Mouse (Mus musculus): ENCODE results near the gene Stx8.

Gene Stx8

DNA sequence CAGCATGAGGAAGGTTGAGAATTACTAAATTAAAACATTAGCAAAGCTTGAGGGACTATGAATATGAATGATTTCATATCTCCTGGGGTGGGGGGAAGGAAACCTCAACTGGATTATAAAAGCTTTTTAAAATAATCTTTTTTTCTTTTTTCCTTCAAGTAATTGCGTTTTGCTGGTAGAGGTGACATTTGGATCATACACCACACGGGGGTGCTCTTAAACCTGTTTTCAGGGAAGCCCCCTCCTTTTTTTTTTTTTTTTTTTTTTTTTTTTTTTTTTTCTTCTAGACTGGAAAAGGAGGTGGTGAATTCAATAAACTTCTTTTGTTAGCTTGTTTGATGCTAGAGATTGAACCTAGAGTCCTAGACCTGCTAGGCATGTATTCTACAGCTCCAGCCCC, 9.3 kb downstream of the Stx8 start:
- peak; percentile 79 for DNase-seq (ENCODE audit: low spot score)

DNA sequence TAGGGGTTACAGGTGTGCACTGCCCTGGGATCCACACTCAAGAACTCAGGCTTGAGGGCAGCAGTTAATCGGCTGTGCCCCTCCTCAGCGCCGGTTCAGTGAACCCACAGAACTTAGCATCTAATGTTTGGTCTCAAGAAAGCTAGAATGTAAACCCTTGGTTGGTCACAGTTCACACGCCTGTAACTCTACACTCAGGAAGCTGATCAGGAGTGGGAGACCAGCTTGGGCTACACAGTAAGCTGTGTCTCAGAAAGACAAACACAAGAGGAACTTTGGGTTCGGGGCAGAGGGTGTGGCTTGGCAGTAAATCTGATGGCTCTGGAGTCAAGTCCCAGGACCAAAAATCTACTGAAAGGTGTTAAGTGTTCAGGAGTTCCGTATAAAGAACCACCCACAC, 17.6 kb downstream of the Stx8 start:
- no peak for DNase-seq (ENCODE audit: low spot score)

DNA sequence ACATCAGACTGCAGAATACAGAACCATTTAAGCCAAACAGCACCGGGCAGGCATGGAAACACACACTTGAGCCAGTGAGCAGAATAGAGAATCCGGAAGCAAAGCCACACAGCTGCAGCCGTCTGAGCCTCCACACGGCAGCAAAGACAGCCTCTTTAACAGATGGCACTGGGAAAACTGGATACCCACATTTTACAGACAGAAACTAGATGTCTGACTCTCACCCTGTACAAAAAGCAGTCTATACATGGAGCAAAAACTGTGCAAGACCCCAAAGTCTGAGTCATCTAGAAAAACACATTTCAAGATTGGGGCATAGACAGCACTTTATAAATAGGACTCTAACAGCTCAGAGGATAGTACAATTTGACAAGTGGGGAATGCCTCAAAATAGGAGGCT, 25.2 kb downstream of the Stx8 start:
- DNase-seq (ENCODE audit: low spot score) = no peak

- DNase-seq (ENCODE audit: low spot score) = no peak
Observed at GRCm38 (mm10) chr11:67995965-67996364, 30.0 kb downstream of the Stx8 start.

- no peak for DNase-seq (ENCODE audit: low spot score)
Observed at GRCm38 (mm10) chr11:67998905-67999304, 32.9 kb downstream of the Stx8 start.

DNA sequence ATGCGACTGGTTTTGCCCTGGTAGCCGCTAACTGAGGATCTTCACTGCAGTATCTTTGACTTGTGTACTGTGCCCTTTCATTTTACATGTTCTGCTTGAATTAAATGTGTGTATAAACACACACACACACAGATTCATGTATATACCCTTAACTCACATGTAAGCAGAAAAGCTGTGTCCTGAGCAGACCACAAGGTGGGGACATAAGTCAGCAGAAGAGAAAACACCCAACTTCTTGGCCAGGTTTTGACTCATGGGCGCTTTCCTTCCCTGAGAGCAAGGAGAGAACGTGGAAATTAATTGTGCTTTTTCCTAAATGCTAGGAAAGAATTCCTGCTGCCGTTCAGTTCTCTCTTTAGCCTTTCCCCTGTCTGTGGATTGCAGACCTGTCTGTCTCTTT, 33.6 kb downstream of the Stx8 start:
- peak; percentile 54 for DNase-seq (ENCODE audit: low spot score)

DNA sequence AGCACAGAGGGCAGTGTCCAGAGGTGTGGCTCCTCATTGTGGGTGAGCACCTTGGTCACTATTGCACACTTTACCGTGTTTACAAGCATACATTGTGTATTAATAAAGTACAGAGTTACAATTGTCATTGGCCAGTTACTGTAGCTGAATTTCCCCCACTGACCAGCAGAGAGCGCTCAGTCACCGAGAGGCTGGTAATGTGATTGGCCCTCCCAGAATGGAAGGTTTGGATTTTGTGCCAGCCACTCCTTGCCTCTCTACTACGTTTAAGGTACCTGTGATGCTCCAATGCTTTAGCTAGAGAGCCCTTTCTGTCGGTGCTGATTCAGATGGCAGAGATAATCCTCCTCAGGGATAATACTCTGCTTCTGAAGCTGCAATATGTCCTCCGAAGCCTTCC, 38.2 kb downstream of the Stx8 start:
- peak; percentile 83 for DNase-seq (ENCODE audit: low spot score)

DNA sequence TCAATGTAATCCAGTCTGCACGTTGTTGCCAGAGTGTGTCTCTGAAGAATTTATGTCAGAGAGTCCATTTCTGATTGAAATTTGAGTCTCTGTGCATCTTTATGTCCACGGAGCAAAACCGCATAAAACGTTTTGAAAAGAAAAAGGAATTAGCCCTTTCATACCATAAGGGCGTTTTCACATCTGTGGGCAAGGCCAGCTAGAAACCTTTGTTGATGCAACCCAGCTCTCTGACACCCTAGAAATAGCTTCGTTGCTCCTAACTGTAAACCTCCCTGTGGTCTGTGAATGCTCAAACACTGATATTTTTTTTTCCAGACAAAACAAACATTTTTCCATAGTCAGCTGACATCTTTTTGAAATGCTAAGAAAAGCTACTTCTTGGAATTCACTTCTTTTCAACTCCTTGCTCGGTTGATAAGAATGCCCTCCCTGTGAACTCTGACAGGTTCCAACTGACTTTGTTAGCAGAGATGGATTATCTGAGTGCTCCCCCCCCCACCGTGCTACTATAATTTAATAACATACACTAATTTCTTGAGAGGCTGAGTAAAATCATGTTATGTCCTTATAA, 40.3 kb downstream of the Stx8 start:
- peak; percentile 47 for DNase-seq (ENCODE audit: low spot score)

- peak; percentile 68 for DNase-seq (ENCODE audit: low spot score)
Observed at GRCm38 (mm10) chr11:68007645-68008044, 41.7 kb downstream of the Stx8 start.

- DNase-seq (ENCODE audit: low spot score) = no peak
Observed at GRCm38 (mm10) chr11:68009377-68009776, 43.4 kb downstream of the Stx8 start.

DNA sequence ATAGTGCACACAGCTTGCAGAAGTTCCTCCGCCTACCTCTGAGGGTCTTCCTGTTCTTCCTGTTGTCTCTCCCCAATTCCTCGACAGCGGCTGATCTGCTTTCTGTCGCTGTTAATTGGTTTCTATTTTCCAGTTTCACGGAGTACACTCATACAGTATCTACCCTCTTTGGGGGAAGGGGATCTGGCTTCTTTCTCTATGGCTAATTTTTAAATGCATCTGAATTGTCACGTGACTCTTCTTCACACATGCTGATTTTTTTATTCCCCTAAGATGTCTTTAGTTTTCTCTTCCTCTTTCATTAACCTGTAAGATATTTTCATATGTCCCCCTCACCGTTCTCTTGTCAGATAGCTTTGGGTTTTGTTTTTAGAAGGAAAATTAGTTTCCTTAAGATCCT, 46.2 kb downstream of the Stx8 start:
- DNase-seq (ENCODE audit: low spot score) = no peak

- no peak for DNase-seq (ENCODE audit: low spot score)
Observed at GRCm38 (mm10) chr11:68018191-68018590, 52.2 kb downstream of the Stx8 start.

- no peak for DNase-seq (ENCODE audit: low spot score)
Observed at GRCm38 (mm10) chr11:68019156-68019555, 53.2 kb downstream of the Stx8 start.

DNA sequence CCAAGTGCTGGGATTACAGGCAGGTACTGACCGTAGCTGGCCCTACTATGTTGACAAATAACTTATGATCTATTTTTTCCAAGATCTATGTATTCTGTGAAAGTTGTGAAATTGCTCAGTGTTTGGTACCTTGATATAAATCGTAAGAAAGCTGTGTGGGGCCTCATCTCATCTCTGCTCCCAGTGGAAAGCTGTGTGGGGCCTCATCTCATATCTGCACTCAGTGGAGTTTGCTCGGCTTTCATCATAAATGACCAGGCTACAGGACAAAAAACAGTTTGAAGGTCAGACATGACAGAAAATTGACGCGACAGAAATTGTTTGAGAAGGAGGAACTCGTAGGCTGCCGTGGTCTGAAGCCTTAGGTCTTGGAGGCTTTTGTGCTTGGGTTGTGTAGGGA, 56.0 kb downstream of the Stx8 start:
- DNase-seq (ENCODE audit: low spot score) = no peak

DNA sequence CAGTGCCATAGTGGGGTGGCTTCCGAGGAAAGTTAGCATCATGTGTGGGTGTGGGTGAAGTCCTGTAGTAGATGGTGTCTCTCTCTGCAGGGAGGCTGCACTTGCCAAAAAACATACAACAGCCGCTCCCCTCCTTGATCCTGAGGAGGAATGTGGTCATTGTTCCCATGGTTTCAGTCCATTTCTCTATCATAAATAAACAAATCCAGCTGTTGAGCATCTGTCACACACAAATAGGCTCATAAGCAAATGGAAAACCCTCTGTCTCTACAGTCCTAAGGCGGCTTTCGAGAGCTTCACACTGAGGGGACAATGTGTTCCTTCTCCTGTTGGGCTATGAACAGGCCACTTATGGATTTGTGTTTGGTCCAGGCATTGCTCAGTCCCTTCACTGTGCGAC, 56.9 kb downstream of the Stx8 start:
- no peak for DNase-seq (ENCODE audit: low spot score)

DNA sequence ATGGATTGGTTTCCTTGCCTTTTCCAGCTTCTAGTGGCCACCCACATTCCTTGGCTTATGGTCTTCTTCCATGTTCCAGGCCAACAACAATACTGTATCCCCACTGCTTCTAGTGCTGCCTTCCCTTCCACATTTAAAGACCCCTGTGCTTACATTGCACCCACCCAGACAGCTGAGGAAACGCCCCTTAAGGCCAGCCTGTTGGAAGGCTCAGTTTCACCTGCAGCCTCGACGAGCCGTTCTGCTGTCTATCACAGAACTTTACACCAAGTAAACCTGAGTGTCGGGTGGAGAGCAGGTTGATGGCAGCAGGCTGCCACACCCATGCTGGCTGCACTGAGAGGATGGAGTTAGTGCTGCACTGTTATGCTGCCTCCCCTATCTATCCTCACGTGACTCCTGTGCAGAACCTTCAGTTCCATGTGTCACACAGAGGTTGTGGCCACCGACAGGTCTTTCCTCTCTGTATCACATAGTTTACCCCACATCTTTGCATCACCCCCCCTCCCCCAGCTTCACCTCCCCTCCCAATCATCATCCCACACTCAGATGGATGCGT, 57.9 kb downstream of the Stx8 start:
- no peak for DNase-seq (ENCODE audit: low spot score)

- no peak for DNase-seq (ENCODE audit: low spot score)
Observed at GRCm38 (mm10) chr11:68026590-68026989, 60.6 kb downstream of the Stx8 start.

GRCm38 (mm10) chr11:68029079-68029478, 63.1 kb downstream of the Stx8 start:
- no peak for DNase-seq (ENCODE audit: low spot score)

GRCm38 (mm10) chr11:68029871-68030270, 63.9 kb downstream of the Stx8 start:
- no peak for DNase-seq (ENCODE audit: low spot score)

GRCm38 (mm10) chr11:68030771-68031170, 64.8 kb downstream of the Stx8 start:
- no peak for DNase-seq (ENCODE audit: low spot score)

GRCm38 (mm10) chr11:68032448-68032847, 66.5 kb downstream of the Stx8 start:
- no peak for DNase-seq (ENCODE audit: low spot score)

DNA sequence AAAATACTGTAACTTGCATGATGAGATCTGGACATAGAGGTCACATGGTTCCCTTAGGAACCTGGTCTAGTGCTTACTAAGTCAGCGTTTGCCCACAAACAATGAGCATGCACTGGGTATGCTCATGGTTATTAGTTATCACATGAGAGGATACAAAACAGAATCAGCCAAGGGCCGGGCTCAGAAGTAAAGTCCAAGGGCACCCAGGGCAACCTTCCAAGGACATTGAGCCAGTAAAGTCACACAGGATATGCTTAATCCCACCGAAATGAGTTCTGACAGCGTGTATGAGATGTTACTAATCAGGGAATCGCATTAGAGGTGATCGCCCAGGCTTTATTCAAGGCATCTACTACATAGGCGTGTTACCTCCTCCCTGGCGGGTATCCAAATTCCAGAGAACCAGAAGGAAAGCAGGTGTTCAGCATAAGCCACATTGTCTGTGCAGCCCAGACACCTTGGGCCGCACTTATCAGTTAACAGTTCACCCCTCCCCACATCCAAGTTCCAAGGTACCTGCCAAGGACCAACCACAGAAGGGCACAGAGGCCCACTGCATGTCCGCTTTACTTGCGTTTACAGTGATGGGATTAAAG, 67.4 kb downstream of the Stx8 start:
- no peak for DNase-seq (ENCODE audit: low spot score)

DNA sequence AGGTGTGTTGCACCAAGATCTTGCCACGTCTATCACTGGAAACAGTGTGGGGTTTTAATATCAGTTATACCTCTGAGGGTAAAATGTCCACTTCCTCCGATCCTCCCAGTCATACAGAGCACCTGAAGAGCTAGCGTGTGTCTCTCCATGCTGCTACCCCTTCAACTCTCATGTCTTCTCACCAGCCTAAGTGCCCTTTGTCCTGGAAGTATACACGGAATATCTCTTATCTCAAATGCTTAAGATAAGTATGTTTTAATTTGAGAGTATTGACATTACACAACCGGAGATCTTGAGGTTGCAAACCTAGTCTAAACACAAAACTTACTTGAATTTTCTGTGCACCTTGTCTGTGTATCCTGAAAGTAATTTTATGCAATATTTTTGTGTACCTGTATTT, 68.4 kb downstream of the Stx8 start:
- no peak for DNase-seq (ENCODE audit: low spot score)

DNA sequence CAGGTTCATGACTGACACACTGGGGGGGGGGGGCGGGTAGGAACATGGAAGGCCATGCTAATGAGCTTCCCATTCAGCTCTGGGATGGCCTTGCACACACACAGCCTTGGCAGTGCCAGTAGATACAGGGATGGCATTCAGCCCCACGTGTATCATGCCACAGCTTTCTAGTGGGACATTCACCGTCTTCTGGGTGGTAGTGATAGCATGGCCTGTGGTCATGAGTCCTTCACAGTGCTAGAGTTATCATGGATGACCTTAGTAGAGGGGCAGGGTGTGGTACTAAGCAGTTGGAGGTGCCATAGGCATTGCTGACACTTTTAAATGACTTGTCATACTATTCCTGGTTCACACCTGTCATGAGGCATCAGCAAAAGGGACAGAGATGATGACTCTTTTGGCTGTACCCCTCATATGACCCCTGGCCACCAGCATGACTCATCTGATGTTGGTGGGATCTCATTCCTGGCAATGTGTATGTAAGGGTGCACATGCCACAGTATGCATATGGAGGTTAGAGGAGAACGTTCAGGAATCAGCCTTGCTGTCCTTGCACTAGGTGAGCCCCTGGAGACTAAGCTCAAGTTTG, 69.4 kb downstream of the Stx8 start:
- no peak for DNase-seq (ENCODE audit: low spot score)

Measured in embryo, embryonic 10.5 days (tissue).